Mouse (Mus musculus): Measurements from ENCODE around the gene Gm40193.
"Not testable (repeated sequence)": the region's sequence is repeated elsewhere in the genome, so short reads cannot be mapped to it uniquely, and the experiment has no call there.

The Gm40193 gene

GRCm38 (mm10) chr11:70532839-70533238, at the start of gene Gm40193:
TSS of gene Gm40193 (minus strand) at chr11:70532939.
- DNase-seq (ENCODE audit: low spot score in 2 of 2) = no peak

DNA sequence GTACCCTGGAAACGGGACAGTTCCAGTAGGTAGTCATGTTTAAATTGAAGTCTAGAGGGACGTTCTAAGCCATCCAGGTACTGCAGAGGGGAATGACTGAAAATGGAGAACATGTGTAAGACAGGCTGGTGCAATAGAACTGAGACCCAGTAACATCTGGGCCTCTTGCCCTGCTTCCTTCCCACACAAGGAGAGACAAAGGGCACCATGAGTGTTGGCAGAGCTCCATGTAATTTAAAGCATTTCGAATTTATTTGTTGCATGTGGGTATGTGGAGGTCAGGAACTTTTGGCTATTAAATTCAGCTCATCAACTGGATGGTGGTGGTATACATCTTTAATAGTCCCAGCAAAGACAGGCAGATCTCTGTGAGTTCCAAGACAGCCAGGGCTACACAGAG, 49.5 kb upstream of the Gm40193 start:
- DNase-seq (ENCODE audit: low spot score in 2 of 2) = no peak

DNA sequence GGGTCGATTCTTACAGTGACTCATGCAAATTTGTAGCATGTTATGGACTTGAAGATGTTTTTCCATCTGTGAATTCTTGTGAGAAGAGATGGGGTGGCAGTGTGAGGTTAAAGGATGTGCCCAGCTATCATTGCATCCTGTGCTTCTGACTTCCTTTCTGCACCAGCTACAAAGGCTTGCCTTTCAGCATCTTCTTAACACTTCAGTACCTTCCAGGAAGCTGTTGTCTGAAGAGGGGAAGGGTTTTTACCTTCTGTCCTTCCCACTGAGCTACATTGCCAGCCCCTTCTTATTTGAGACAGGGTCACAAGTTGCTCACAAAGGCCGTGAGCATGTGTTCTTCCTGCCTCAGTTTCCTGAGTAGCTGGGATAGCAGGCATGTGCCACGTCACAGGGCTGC, 48.2 kb upstream of the Gm40193 start:
- DNase-seq (ENCODE audit: low spot score in 2 of 2) = no peak

DNA sequence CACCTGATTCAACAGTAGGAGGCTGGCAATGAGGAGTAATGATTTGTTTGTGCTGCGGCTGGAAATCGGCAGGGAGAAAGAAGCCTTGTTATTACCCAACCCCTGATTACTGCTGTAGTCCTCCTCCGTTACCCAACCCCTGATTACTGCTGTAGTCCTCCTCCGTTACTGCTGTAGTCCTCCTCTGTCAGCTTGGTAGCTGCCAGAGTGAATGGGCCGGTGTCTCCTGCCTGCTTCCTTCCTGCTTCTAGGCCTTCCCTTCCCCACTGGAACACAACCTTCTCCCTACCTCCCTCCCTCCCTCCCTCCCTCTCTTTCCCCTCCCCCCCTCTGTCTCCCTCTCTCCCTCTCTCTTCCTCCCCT, 47.6 kb upstream of the Gm40193 start:
- DNase-seq (ENCODE audit: low spot score in 2 of 2) = no peak

DNA sequence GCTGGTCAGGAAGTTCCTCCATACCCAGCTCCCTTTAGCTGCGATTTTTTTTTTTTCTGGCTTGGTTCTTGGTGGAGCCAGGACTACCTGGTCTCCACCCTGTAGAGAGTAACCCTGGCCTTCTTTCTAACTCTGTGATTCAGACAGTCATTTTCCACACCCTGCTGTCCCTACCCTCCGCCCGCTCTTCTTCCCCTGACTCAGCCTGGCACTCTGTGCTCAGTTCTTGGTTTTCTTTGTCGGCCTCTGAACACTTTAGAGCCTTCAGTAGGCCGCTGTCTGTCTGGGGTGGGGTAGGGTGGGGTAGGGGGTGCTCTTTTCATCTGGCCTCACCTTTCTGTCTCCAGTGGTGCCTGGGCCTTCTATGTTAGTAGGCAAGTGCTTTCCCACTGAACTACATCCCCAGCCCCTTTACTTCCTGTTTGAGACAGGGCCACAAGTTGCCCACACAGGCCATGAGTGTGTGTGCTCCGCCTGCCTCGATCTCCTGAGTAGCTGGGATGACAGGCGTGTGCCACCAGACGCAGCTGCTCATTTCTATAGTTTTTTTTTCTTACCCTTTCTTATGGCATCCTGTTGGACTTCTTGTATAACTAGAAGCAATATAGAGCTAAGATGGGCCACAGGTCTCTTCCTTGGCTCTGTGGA, 47.1 kb upstream of the Gm40193 start:
- no peak for DNase-seq (ENCODE audit: low spot score in 2 of 2)

- DNase-seq (ENCODE audit: low spot score in 2 of 2) = no peak
These were observed 46.2 kb upstream of the Gm40193 start for GRCm38 (mm10) chr11:70578962-70579361.

DNA sequence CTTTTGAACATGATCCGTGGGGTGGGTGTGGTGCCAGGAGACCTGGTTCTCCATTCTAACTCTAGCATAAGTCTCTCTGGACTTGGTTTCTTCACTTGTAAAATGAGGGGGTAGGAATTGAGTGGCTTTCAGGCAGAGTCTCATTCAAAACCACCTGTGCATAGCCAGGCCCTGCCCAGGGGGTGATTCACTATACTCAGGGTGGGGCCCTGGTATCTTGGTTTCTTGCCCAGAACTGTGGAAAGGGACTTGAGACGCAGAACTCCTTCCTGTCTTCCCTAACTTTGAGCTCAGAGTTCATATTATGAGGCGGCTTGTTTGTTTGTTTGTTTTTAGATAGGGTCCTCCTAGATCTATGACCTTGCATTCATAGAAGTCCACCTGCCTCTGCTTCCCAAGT, 44.5 kb upstream of the Gm40193 start:
- no peak for DNase-seq (ENCODE audit: low spot score in 2 of 2)

DNA sequence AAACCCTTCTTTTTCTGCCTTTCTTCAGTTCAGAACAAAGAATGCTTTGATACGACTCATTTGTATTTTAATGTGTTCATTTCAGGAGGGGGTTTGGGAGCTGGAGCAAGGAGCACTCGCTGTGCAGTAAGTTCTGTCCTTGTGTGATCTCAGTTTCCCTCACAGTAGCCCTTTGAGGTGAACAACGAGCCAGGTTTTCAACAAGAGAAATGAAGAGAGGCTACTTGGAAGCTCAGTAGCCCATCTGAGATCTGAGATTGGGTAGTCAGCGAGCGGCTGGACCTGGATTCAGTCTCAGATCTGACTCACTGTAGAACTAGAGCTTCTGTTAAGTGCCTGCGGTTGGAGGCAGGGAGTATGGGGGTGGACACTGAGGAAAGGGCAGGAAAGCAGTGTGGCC, 41.1 kb upstream of the Gm40193 start:
- no peak for DNase-seq (ENCODE audit: low spot score in 2 of 2)

- DNase-seq (ENCODE audit: low spot score in 2 of 2) = no peak
These were observed 39.7 kb upstream of the Gm40193 start for GRCm38 (mm10) chr11:70572348-70572902.

- DNase-seq (ENCODE audit: low spot score in 2 of 2) = no peak
These were observed 38.9 kb upstream of the Gm40193 start for GRCm38 (mm10) chr11:70571641-70572040.

DNA sequence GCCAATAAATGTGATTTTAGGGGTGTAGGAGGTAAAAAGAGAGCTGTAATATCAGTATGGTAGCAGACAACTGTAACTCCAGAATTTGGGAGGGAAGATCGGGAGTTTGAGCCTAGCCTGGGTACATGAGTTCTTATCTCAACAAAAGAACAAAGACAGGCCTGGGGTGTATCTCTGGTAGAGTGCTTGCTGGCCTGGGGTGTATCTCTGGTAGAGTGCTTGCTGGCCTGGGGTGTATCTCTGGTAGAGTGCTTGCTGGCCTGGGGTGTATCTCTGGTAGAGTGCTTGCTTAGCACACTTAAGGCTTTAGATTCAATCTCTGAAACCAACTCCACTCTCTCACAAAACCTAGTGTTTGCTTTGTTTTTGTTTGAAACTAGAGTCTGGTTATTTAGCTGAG, 37.9 kb upstream of the Gm40193 start:
- not testable (repeated sequence) for DNase-seq (ENCODE audit: low spot score in 2 of 2)

- no peak for DNase-seq (ENCODE audit: low spot score in 2 of 2)
These were observed 33.8 kb upstream of the Gm40193 start for GRCm38 (mm10) chr11:70566586-70566985.

DNA sequence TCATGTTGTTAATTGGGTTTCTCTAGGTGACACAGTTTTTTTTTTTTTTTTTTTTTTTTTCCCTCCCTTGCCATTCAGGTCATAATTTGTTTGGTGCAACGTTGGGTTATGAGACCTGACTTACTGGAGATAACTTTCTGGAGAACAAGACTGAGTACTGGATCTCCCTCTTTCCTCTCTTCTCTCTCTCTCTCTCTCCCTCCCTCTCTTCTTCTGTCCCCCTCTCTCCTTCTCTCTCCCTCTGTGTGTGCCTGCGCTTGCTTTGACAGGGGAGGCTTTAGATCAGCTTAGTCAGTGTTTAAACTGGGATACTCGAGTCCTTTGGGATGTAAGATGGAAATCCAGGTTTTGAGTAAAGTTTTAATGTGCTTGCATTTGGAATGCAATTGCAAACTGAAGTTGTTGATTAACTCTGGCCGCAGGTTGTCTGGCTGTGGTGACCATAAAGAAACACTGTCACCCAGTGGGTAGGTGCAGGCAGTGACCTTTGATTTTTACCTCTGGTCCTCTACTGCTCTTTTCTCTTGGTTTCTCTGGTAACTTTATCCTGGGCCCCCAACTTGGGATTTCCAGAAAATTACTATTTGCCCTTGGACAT, 31.6 kb upstream of the Gm40193 start:
- no peak for DNase-seq (ENCODE audit: low spot score in 2 of 2)

GRCm38 (mm10) chr11:70563470-70564275, 30.9 kb upstream of the Gm40193 start:
- no peak for DNase-seq (ENCODE audit: low spot score in 2 of 2)

GRCm38 (mm10) chr11:70562995-70563469, 30.3 kb upstream of the Gm40193 start:
- DNase-seq (ENCODE audit: low spot score in 2 of 2) = no peak

DNA sequence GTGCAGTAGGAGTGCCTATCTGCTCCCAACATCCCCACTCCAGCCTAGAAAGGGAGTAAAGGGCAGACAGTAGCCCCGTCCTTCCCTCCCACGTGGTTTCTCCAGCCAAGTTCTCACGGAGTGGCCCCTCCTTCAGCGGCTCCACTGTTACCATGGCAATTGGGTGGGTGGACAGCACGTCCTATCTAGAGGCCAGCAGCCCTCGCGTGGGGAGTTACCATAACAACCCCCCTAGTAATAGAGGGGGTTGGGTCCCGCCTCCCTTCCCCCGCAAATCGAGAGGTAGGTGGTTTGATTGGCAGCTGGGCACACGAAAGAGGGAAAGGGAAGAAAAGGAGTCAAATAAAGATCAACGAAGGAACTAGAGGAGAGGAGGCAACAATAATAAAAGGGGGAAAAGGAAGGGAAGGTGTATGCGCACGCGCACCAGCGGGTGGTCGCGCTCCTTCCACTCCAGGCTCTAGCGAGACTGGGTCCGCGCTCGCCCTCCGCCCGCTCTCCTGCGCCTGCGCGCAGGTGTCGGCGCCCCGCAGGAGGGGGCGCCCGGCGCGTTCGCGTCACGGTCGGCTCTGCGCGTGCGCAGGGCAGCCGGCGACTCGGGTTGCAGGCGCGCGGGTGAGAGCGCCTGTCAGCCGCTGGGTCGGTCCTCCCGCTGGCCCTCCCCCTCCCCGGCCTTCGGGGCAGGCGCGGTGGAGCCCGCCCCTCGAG, 29.7 kb upstream of the Gm40193 start, which contains the start of gene Mink1:
Mink1 (plus strand) TSS at position 595 of the 708 bp plus-strand sequence.
- DNase-seq (ENCODE audit: low spot score in 2 of 2) = peak; percentile 89 to 92

GRCm38 (mm10) chr11:70561937-70562286, 29.2 kb upstream of the Gm40193 start:
- no peak for DNase-seq (ENCODE audit: low spot score in 2 of 2)

DNA sequence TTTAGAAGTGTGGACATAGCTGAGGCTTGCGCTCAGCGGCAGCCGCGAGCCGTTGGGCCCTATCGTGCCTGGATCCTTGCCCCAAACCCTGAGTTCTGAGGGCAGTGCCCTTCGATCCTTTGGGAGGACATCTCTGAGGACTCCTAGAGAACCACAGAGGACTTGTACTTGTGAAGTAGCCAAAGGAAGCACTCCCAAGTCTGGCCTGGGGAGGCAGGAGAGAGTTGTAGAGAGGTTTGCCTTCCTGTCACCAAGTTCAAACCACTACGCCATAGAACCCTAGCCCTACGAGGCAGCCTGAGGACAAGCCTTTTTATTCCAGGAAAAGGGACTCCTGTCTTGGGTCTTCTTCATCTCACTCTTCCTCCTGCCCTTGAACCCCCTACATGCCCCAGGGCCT, 24.8 kb upstream of the Gm40193 start:
- DNase-seq (ENCODE audit: low spot score in 2 of 2) = no peak

DNA sequence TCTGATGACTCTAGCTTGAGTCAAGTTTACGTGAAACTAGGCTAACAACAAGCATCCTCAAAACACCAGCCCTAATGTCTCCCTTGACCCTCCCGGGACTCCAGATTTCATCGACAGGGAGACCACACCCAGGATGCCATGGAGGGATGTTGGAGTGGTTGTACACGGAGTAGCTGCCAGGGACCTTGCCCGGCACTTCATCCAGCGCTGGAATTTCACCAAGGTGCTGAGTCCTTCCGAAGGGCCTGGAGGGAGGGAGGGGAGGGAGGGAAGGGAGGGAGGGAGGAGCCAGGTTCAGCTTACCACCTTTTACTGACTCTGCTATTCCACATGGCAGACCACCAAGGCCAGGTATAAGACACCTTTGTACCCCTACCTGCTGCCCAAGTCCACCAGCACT, 21.2 kb upstream of the Gm40193 start:
- no peak for DNase-seq (ENCODE audit: low spot score in 2 of 2)

DNA sequence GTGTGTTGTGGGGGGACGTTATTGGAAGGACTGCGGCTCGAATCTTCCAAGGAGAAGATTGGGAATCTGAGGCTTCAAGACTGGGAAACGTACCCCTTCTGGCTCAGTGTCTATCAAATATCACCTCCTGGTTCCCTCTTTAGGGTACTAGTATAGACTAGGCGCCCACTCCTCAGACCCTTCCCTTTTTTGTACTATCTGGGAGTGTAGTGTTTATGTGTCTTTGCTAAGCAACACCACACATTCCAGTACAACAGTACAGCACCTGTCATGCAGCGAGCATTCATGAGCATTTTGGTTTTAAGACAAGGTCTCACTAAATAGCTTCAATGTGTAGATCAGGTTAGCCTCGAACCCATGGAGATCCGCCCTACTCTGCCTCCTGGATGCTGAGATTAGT, 18.8 kb upstream of the Gm40193 start:
- no peak for DNase-seq (ENCODE audit: low spot score in 2 of 2)

GRCm38 (mm10) chr11:70544496-70544895, 11.8 kb upstream of the Gm40193 start:
- no peak for DNase-seq (ENCODE audit: low spot score in 2 of 2)

GRCm38 (mm10) chr11:70541415-70541814, 8.7 kb upstream of the Gm40193 start:
- peak in 1 of 2 experiments; percentile 33 for DNase-seq (ENCODE audit: low spot score in 2 of 2)

Measured in left cerebral cortex, adult 9 months (tissue).